Mouse (Mus musculus): ENCODE measurements around the gene Bcar3. TPM values are rescaled to one million over a fixed set of nuclear protein-coding genes. Genes with fewer than 3 reads are reported as not detected.

Bcar3 gene
- total and polyA plus RNA-seq, 3 experiments, result not detected

- Histone ChIP-seq H3K9ac (ENCODE audit: control insufficient read depth, low read depth, low read length, poor library complexity, severe bottlenecking) (no peak overlapping the region), H3K4me3 (ENCODE audit: control insufficient read depth in 1 of 2, insufficient read depth in 1 of 2, low read depth in 2 of 2, low read length in 2 of 2) (no peak overlapping the region), H3K27ac (ENCODE audit: control insufficient read depth, low read depth, low read length) (no peak overlapping the region), H3K4me1 (ENCODE audit: control insufficient read depth in 1 of 2, insufficient read depth in 2 of 2, low read length in 2 of 2) (no peaks in the 10 kb centered on the region), H3K79me2 (ENCODE audit: control insufficient read depth, insufficient read depth, low read length, poor library complexity) (no peaks in the 10 kb centered on the region), H3K27me3 (ENCODE audit: control insufficient read depth in 1 of 2, insufficient read depth in 2 of 2, low read length in 2 of 2) (no peaks in the 10 kb centered on the region), H3K36me3 (ENCODE audit: control insufficient read depth in 1 of 2, insufficient read depth in 2 of 2, low read length in 2 of 2) (no peaks in the 10 kb centered on the region), H3K9me3 (replicated peaks; ENCODE audit: insufficient read depth, low read length) (no peaks in the 10 kb centered on the region)
- TF ChIP-seq USF2 (IDR thresholded peaks at IDR 0.05; ENCODE audit: borderline replicate concordance in 1 of 2, insufficient read depth in 1 of 2, low read depth in 1 of 2, low read length in 2 of 2), result no peak
- TF ChIP-seq MAZ (IDR thresholded peaks at IDR 0.05; ENCODE audit: low read depth, low read length), result no peak
- no peak for TF ChIP-seq NELFE (IDR thresholded peaks at IDR 0.05; ENCODE audit: low read depth, low read length)
- no peak for TF ChIP-seq BHLHE40 (IDR thresholded peaks at IDR 0.05; ENCODE audit: borderline replicate concordance, low read depth, low read length)
- no peak for TF ChIP-seq TBP (IDR thresholded peaks at IDR 0.05; ENCODE audit: low read depth, low read length)
- TF ChIP-seq RAD21 (IDR thresholded peaks at IDR 0.05; ENCODE audit: low read depth, low read length), result no peak
- TF ChIP-seq ETS1 (IDR thresholded peaks at IDR 0.05; ENCODE audit: low read depth, low read length), result no peak
- no peak for TF ChIP-seq SIN3A (IDR thresholded peaks at IDR 0.05; ENCODE audit: low read length)
- no peak for DNase-seq (ENCODE audit: low read depth, low spot score)
Measured at GRCm38 (mm10) chr3:122515568-122516326, 221.8 kb downstream of the Bcar3 start.

GRCm38 (mm10) chr3:122516327-122516695 is 222.4 kb downstream of the Bcar3 start:
- H3K4me1 ChIP-seq (ENCODE audit: control insufficient read depth in 1 of 2, insufficient read depth in 2 of 2, low read length in 2 of 2), result no peaks in the 10 kb centered on the region
- no peak overlapping the region for H3K9ac ChIP-seq (ENCODE audit: control insufficient read depth, low read depth, low read length, poor library complexity, severe bottlenecking)
- no peaks in the 10 kb centered on the region for H3K79me2 ChIP-seq (ENCODE audit: control insufficient read depth, insufficient read depth, low read length, poor library complexity)
- no peak for DNase-seq (ENCODE audit: low read depth, low spot score)
- no peak overlapping the region for H3K27ac ChIP-seq (ENCODE audit: control insufficient read depth, low read depth, low read length)
- no peak overlapping the region for H3K4me3 ChIP-seq (ENCODE audit: control insufficient read depth in 1 of 2, insufficient read depth in 1 of 2, low read depth in 2 of 2, low read length in 2 of 2)
- TF ChIP-seq POLR2AphosphoS5 (IDR thresholded peaks at IDR 0.05; ENCODE audit: borderline replicate concordance, low read depth, low read length), result no peak
- TF ChIP-seq ETS1 (IDR thresholded peaks at IDR 0.05; ENCODE audit: low read depth, low read length), result no peak
- no peak for TF ChIP-seq MEF2A (IDR thresholded peaks at IDR 0.05; ENCODE audit: extremely low read depth, insufficient replicate concordance, low read depth, low read length, poor library complexity, severe bottlenecking)
- TF ChIP-seq MAFK (IDR thresholded peaks at IDR 0.05; ENCODE audit: borderline replicate concordance, low read depth, low read length), result no peak
- TF ChIP-seq ELF1 (IDR thresholded peaks at IDR 0.05; ENCODE audit: low read depth, low read length), result no peak
- no peak for TF ChIP-seq HCFC1 (IDR thresholded peaks at IDR 0.05; ENCODE audit: low read depth, low read length)
- TF ChIP-seq CHD2 (IDR thresholded peaks at IDR 0.05; ENCODE audit: low read length), result no peak
- TF ChIP-seq RAD21 (IDR thresholded peaks at IDR 0.05; ENCODE audit: low read depth, low read length), result no peak
- TF ChIP-seq TBP (IDR thresholded peaks at IDR 0.05; ENCODE audit: low read depth, low read length), result no peak
- TF ChIP-seq USF2 (IDR thresholded peaks at IDR 0.05; ENCODE audit: borderline replicate concordance in 1 of 2, insufficient read depth in 1 of 2, low read depth in 1 of 2, low read length in 2 of 2), result no peak
- TF ChIP-seq GABPA (IDR thresholded peaks at IDR 0.05; ENCODE audit: low read depth, low read length), result no peak
- no peak for TF ChIP-seq MAX (IDR thresholded peaks at IDR 0.05; ENCODE audit: low read length)
- TF ChIP-seq RCOR1 (IDR thresholded peaks at IDR 0.05; ENCODE audit: low read depth, low read length), result no peak
- no peak for TF ChIP-seq KAT2A (conservative IDR thresholded peaks at IDR 0.05; ENCODE audit: low read depth, low read length)
- no peak for TF ChIP-seq CHD1 (IDR thresholded peaks at IDR 0.05; ENCODE audit: low read depth, low read length)
- no peak for TF ChIP-seq SIN3A (IDR thresholded peaks at IDR 0.05; ENCODE audit: low read length)
- no peak for TF ChIP-seq NRF1 (IDR thresholded peaks at IDR 0.05; ENCODE audit: insufficient read depth, low read depth, low read length, poor library complexity, severe bottlenecking)
- TF ChIP-seq MYC (IDR thresholded peaks at IDR 0.05; ENCODE audit: low read depth, low read length), result no peak
- no peaks in the 10 kb centered on the region for H3K36me3 ChIP-seq (ENCODE audit: control insufficient read depth in 1 of 2, insufficient read depth in 2 of 2, low read length in 2 of 2)
- no peaks in the 10 kb centered on the region for H3K27me3 ChIP-seq (ENCODE audit: control insufficient read depth in 1 of 2, insufficient read depth in 2 of 2, low read length in 2 of 2)
- H3K9me3 ChIP-seq (replicated peaks; ENCODE audit: insufficient read depth, low read length), result no peaks in the 10 kb centered on the region

All from MEL (cell line).